Mouse (Mus musculus) CH12.LX (cell line): ENCODE measurements around the gene Olfr456. TPM values are rescaled to one million over a fixed set of nuclear protein-coding genes. Genes with fewer than 3 reads are reported as not detected.

Experiments
- DNase-seq: peaks from one replicate; pipeline ENCODE4 v3.0.0-alpha.2; 2013; ENCODE audit errors: extremely low read depth
- H3K27ac ChIP-seq: 2 replicates; pipeline ENCODE4 v1.5.1; 2012; ENCODE audit warnings: low read depth, mild to moderate bottlenecking, control low read depth, moderate library complexity; ENCODE audit not compliant: insufficient read depth
- H3K27me3 ChIP-seq: replicated peaks from 2 replicates; pipeline ENCODE3; 2012; ENCODE audit warnings: inconsistent platforms
- H3K36me3 ChIP-seq, 2 experiments: replicated peaks in 1 of 2; 2 replicates each; pipeline versions ENCODE3 to v1.6.1; 2012; ENCODE audit warnings: inconsistent platforms in 1 of 2, low read length in 1 of 2, mild to moderate bottlenecking in 1 of 2, mixed read lengths in 1 of 2, moderate library complexity in 1 of 2; ENCODE audit not compliant: control insufficient read depth in 1 of 2, insufficient read depth in 1 of 2
- H3K4me1 ChIP-seq, 2 experiments: 2 replicates each; pipeline ENCODE4 v1.6.1; 2012; ENCODE audit warnings: inconsistent platforms in 1 of 2, moderate library complexity in 1 of 2; ENCODE audit not compliant: insufficient read depth in 2 of 2, control insufficient read depth in 1 of 2
- H3K4me2 ChIP-seq: 2 replicates; pipeline ENCODE4 v1.6.1; 2012; ENCODE audit warnings: low read depth, mild to moderate bottlenecking, control low read depth; ENCODE audit not compliant: poor library complexity, insufficient read depth, severe bottlenecking
- H3K4me3 ChIP-seq, 3 experiments: fragments of 150-350 bp in 1 of 3; sonication (generic) in 1 of 3; replicated peaks in 1 of 3; 2 replicates each; pipeline versions ENCODE3 to v1.5.1; 2011 to 2012; ENCODE audit warnings: low read depth in 2 of 3, low read length in 2 of 3, mild to moderate bottlenecking in 2 of 3, moderate library complexity in 2 of 3, control low read depth in 1 of 3, improper control_type of control experiment in 1 of 3, inconsistent platforms in 1 of 3, mixed read lengths in 1 of 3; ENCODE audit not compliant: poor library complexity in 1 of 3
- H3K79me2 ChIP-seq: replicated peaks from 2 replicates; pipeline ENCODE4 v1.6.1; 2012; ENCODE audit warnings: mild to moderate bottlenecking, moderate library complexity; ENCODE audit not compliant: control insufficient read depth, poor library complexity, insufficient read depth, severe bottlenecking; ENCODE audit errors: extremely low read depth
- H3K9ac ChIP-seq: 2 replicates; pipeline ENCODE4 v1.6.1; 2012; ENCODE audit warnings: low read depth, mild to moderate bottlenecking, control low read depth, moderate library complexity; ENCODE audit not compliant: insufficient read depth
- H3K9me3 ChIP-seq: replicated peaks from 2 replicates; pipeline ENCODE3; 2012; ENCODE audit warnings: low read length, inconsistent platforms, mixed read lengths
- CHD1 ChIP-seq: IDR thresholded peaks from 2 replicates; pipeline ENCODE4 v1.6.1; 2012; ENCODE audit warnings: low read depth, low read length, improper control_type of control experiment, inconsistent platforms
- CHD2 ChIP-seq: IDR thresholded peaks from 2 replicates; pipeline ENCODE4 v1.6.1; 2011; ENCODE audit warnings: low read length, improper control_type of control experiment
- CTCF ChIP-seq, 2 experiments: IDR thresholded peaks in 1 of 2; conservative IDR thresholded peaks in 1 of 2; 2 replicates each; pipeline ENCODE4 v1.5.1; 2011 to 2012; ENCODE audit warnings: low read depth in 2 of 2, low read length in 2 of 2, improper control_type of control experiment in 1 of 2, inconsistent platforms in 1 of 2, mild to moderate bottlenecking in 1 of 2, moderate library complexity in 1 of 2
- E2F4 ChIP-seq: IDR thresholded peaks from 2 replicates; pipeline ENCODE4 v1.6.1; 2011; ENCODE audit warnings: low read depth, low read length, improper control_type of control experiment; ENCODE audit not compliant: insufficient replicate concordance
- ETS1 ChIP-seq: conservative IDR thresholded peaks from 2 replicates; pipeline ENCODE4 v1.6.1; 2012; ENCODE audit warnings: low read depth, mild to moderate bottlenecking, inconsistent platforms, low read length, improper control_type of control experiment, moderate library complexity
- GABPA ChIP-seq: IDR thresholded peaks from 2 replicates; pipeline ENCODE4 v1.6.1; 2012; ENCODE audit warnings: low read depth, low read length, improper control_type of control experiment, inconsistent platforms; ENCODE audit not compliant: insufficient replicate concordance
- IRF4 ChIP-seq: IDR thresholded peaks from 2 replicates; pipeline ENCODE4 v1.6.1; 2014; ENCODE audit warnings: low read depth, mild to moderate bottlenecking, inconsistent platforms, low read length, improper control_type of control experiment
- JUN ChIP-seq: IDR thresholded peaks from 2 replicates; pipeline ENCODE4 v1.6.1; 2011; ENCODE audit warnings: low read depth, mild to moderate bottlenecking, low read length, improper control_type of control experiment, moderate library complexity; ENCODE audit not compliant: insufficient read depth
- MAFK ChIP-seq: IDR thresholded peaks from 2 replicates; pipeline ENCODE4 v1.6.1; 2011; ENCODE audit warnings: low read length, improper control_type of control experiment; ENCODE audit not compliant: insufficient replicate concordance
- MAX ChIP-seq: IDR thresholded peaks from 2 replicates; pipeline ENCODE4 v1.6.1; 2011; ENCODE audit warnings: low read length, improper control_type of control experiment
- MAZ ChIP-seq: IDR thresholded peaks from 2 replicates; pipeline ENCODE4 v1.6.1; 2012; ENCODE audit warnings: low read depth, mild to moderate bottlenecking, inconsistent platforms, low read length, improper control_type of control experiment, moderate library complexity
- MXI1 ChIP-seq: IDR thresholded peaks from 2 replicates; pipeline ENCODE4 v1.6.1; 2011; ENCODE audit warnings: mild to moderate bottlenecking, low read depth, low read length, improper control_type of control experiment
- MYC ChIP-seq: IDR thresholded peaks from 2 replicates; pipeline ENCODE4 v1.6.1; 2011; ENCODE audit warnings: low read depth, mild to moderate bottlenecking, improper control_type of control experiment, low read length
- NELFE ChIP-seq: IDR thresholded peaks from 2 replicates; pipeline ENCODE4 v1.6.1; 2011; ENCODE audit warnings: low read depth, low read length, improper control_type of control experiment
- NRF1 ChIP-seq: IDR thresholded peaks from 2 replicates; pipeline ENCODE4 v1.6.1; 2014; ENCODE audit warnings: low read depth, mild to moderate bottlenecking, inconsistent platforms, low read length, improper control_type of control experiment, moderate library complexity
- PAX5 ChIP-seq: IDR thresholded peaks from 2 replicates; pipeline ENCODE4 v1.6.1; 2012; ENCODE audit warnings: low read length, inconsistent platforms, mixed read lengths
- POLR2AphosphoS2 ChIP-seq: IDR thresholded peaks from 2 replicates; pipeline ENCODE4 v1.6.1; 2011; ENCODE audit warnings: low read depth, low read length, improper control_type of control experiment
- RCOR1 ChIP-seq: conservative IDR thresholded peaks from 2 replicates; pipeline ENCODE4 v1.6.1; 2012; ENCODE audit warnings: low read depth, mild to moderate bottlenecking, inconsistent platforms, low read length, improper control_type of control experiment
- SIN3A ChIP-seq: IDR thresholded peaks from 2 replicates; pipeline ENCODE4 v1.6.1; 2012; ENCODE audit warnings: low read length, improper control_type of control experiment, inconsistent platforms
- SMC3 ChIP-seq: IDR thresholded peaks from 2 replicates; pipeline ENCODE4 v1.6.1; 2011; ENCODE audit warnings: low read depth, low read length, improper control_type of control experiment
- TCF12 ChIP-seq: IDR thresholded peaks from 2 replicates; pipeline ENCODE4 v1.6.1; 2014; ENCODE audit warnings: low read depth, mild to moderate bottlenecking, inconsistent platforms, low read length, improper control_type of control experiment
- USF1 ChIP-seq: IDR thresholded peaks from 2 replicates; pipeline ENCODE4 v1.6.1; 2014; ENCODE audit warnings: low read depth, mild to moderate bottlenecking, inconsistent platforms, low read length, improper control_type of control experiment
- USF2 ChIP-seq: conservative IDR thresholded peaks from 2 replicates; pipeline ENCODE4 v1.6.1; 2011; ENCODE audit warnings: low read depth, low read length, improper control_type of control experiment
- ZC3H11A ChIP-seq: IDR thresholded peaks from 2 replicates; pipeline ENCODE4 v1.6.1; 2012; ENCODE audit warnings: low read depth, mild to moderate bottlenecking, inconsistent platforms, low read length, improper control_type of control experiment
- ZKSCAN1 ChIP-seq: IDR thresholded peaks from 2 replicates; pipeline ENCODE4 v1.6.1; 2012; ENCODE audit warnings: low read depth, inconsistent platforms, low read length, improper control_type of control experiment, borderline replicate concordance
- ZNF384 ChIP-seq: IDR thresholded peaks from 2 replicates; pipeline ENCODE4 v1.6.1; 2012; ENCODE audit warnings: low read depth, low read length, improper control_type of control experiment, inconsistent platforms
- dilution Hi-C: fragments of 300-500 bp; cut with MboI; formaldehyde crosslinking; loops from 2 replicates; pipeline ENCODE4 v1.14.3; 2020; ENCODE audit warnings: low sequenced_read_pairs; ENCODE audit not compliant: extremely low pct_unique_long_range_greater_than_20kb, extremely low pct_ligation_motif_present
- in situ Hi-C: fragments of 300-500 bp; cut with MboI; formaldehyde crosslinking; loops from 3 replicates; pipeline ENCODE4 v1.14.3; 2019; ENCODE audit warnings: low sequenced_read_pairs, low pct_ligation_motif_present, low pct_unique_long_range_greater_than_20kb, mixed read lengths
- polyA plus RNA-seq: library from polyadenylated mRNA; unstranded; fragments of >175 nt; gene quantifications from 2 replicates; pipeline ENCODE4 v1.2.1, GENCODE M21; 2012; ENCODE audit warnings: low read depth; ENCODE audit not compliant: insufficient read length
- total RNA-seq, 2 experiments: library from RNA; depleted of rRNA; stranded (reverse); fragments of 300-350 nt in 1 of 2; fragments of >200 nt in 1 of 2; gene quantifications; 2 replicates each; pipeline ENCODE4 v1.2.3; 2012 to 2014

The Olfr456 gene
- total RNA-seq (2012; rRNA removed) (not detected in 2 replicates), total RNA-seq (2014; rRNA removed) (not detected in 2 replicates), polyA plus RNA-seq (not detected in 2 replicates)

DNA sequence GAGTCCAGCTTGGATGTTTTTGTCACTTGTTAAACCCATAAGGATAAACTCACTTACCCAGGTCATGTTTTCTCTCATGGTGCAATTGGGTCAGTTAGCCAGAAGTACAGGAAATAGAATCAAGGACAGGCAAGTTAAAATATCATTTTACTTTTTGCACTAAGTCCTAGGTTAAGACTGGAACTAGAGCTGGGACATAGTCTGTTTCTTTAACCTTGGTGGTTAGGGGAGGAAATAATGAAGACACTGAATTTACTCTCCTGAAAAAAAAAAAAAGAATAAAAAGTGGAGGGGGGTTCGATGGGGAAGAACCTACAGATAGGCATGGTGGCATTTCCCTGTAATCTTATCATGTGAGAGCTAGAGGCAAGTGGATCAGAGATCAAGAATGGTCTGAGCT is at the start of gene Olfr456:
Olfr456 (minus strand) TSS at position 101 of the 400 bp plus-strand sequence.
- in situ Hi-C loops (no loop called here), dilution Hi-C loops (no loop called here)
- no peaks in the 10 kb centered on the region for H3K27me3 ChIP-seq
- no peak within 1 kb of the TSS for H3K4me3 ChIP-seq
- no peak for DNase-seq
- no peak within 1 kb of the TSS for H3K27ac ChIP-seq
- H3K4me1 ChIP-seq: no peaks in the 10 kb centered on the region
- no peaks in the 10 kb centered on the region for H3K79me2 ChIP-seq
- H3K4me2 ChIP-seq: no peak within 1 kb of the TSS
- no peaks in the 10 kb centered on the region for H3K36me3 ChIP-seq
- H3K9me3 ChIP-seq: no peaks in the 10 kb centered on the region
- H3K9ac ChIP-seq: no peak within 1 kb of the TSS
- no peak for TF ChIP-seq MAX
- TF ChIP-seq MYC: no peak
- no peak for TF ChIP-seq E2F4
- TF ChIP-seq USF1: no peak
- no peak for TF ChIP-seq ZC3H11A
- no peak for TF ChIP-seq ZKSCAN1
- no peak for TF ChIP-seq MXI1
- TF ChIP-seq USF2: no peak
- TF ChIP-seq POLR2AphosphoS2: no peak
- no peak for TF ChIP-seq CHD2
- TF ChIP-seq NRF1: no peak

DNA sequence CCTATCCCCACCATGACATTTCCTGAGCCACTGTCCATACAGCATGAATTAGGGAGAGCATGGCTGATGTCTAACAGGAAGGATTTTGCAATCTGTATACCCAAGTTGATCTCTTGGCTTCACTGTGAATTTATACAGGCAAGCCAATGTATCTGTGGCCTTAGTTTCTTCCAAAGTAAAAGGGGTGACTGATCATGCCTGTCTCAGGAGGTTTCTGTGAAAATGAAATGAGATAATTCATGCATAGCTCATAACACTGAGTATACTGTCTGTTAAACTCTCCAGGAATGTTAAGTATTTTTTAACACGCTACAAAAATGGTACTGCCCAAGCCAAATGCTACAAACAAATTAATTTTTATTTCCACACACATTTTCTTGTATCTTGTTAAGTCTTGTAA is 26.4 kb upstream of the Olfr456 start:
- no peaks in the 10 kb centered on the region for H3K9me3 ChIP-seq
- dilution Hi-C loops (no loop called here), in situ Hi-C loops (no loop called here)
- TF ChIP-seq MAZ (no peak), NELFE (no peak), ZKSCAN1 (no peak), MAFK (no peak), ETS1 (no peak), USF1 (no peak), CHD1 (no peak), JUN (no peak), CTCF (conservative IDR thresholded peaks at IDR 0.05 in 1 of 2, IDR thresholded peaks at IDR 0.05 in 1 of 2; ENCODE audit: low read depth in 2 of 2, low read length in 2 of 2) (no peak), SMC3 (no peak), TCF12 (no peak), SIN3A (no peak), E2F4 (no peak), ZC3H11A (no peak), IRF4 (no peak), GABPA (no peak), RCOR1 (no peak), ZNF384 (no peak), PAX5 (no peak)
- no peak overlapping the region for H3K9ac ChIP-seq
- H3K4me1 ChIP-seq: no peaks in the 10 kb centered on the region
- no peak overlapping the region for H3K4me3 ChIP-seq
- H3K27ac ChIP-seq: no peak overlapping the region
- H3K4me2 ChIP-seq: no peak overlapping the region
- no peaks in the 10 kb centered on the region for H3K36me3 ChIP-seq
- no peak for DNase-seq
- no peaks in the 10 kb centered on the region for H3K79me2 ChIP-seq
- H3K27me3 ChIP-seq: no peaks in the 10 kb centered on the region
